22 mouse cellular contexts compared by ENCODE assay signal in genomic region chr4:130999744-131000527, GRCm38 (mm10). TPM values are rescaled to one million over a fixed set of nuclear protein-coding genes. Genes with fewer than 3 reads are reported as not detected.
DNase-seq lines count a peak whose midpoint lies in the region; ATAC-seq and TF ChIP-seq lines count a peak whose summit lies in the region.
"Had no signal": no experiment of that assay in that cellular context is flagged by ENCODE, and none has a peak within 500 bp of the region (broad histone marks: within the 10 kb centered on the region; RNA-seq: fewer than 3 reads in every experiment).

No protein-coding gene starts in this region.

- peak overlapping the region; percentile 73 for H3K27ac ChIP-seq in hindbrain, embryonic 13.5 days
- H3K27ac ChIP-seq in hindbrain, postnatal 0 days, result no peak overlapping the region
- no peak overlapping the region for H3K27ac ChIP-seq in CH12.LX (ENCODE audit: insufficient read depth, low read depth)
- H3K27ac ChIP-seq in midbrain, postnatal 0 days (ENCODE audit: low read depth, low read length), result no peak overlapping the region
- H3K27ac ChIP-seq: embryonic facial prominence, embryonic 13.5 days; limb, embryonic 12.5 days; liver, embryonic 13.5 days; lung, embryonic 15.5 days; macrophage; midbrain, embryonic 12.5 days had no signal

- ATAC-seq in hindbrain, embryonic 13.5 days (ENCODE audit: low FRiP score), result no peak
- no peak for ATAC-seq in hindbrain, postnatal 0 days
- ATAC-seq in midbrain, postnatal 0 days (ENCODE audit: low FRiP score), result no peak
- ATAC-seq: activated CD4-positive, CD25-positive, alpha-beta regulatory T cell, adult 4 months; intestine, postnatal 0 days had no signal

- no peaks in the 10 kb centered on the region for H3K79me2 ChIP-seq in CH12.LX (replicated peaks; ENCODE audit: control insufficient read depth, extremely low read depth, insufficient read depth, poor library complexity, severe bottlenecking)

- no peak overlapping the region for H3K4me2 ChIP-seq in hindbrain, embryonic 13.5 days
- no peak overlapping the region for H3K4me2 ChIP-seq in hindbrain, postnatal 0 days (ENCODE audit: low read depth, low read length)
- H3K4me2 ChIP-seq in CH12.LX (ENCODE audit: insufficient read depth, low read depth, poor library complexity, severe bottlenecking), result no peak overlapping the region
- H3K4me2 ChIP-seq in midbrain, postnatal 0 days (ENCODE audit: low read depth, low read length, poor library complexity, severe bottlenecking), result no peak overlapping the region
- H3K4me2 ChIP-seq: embryonic facial prominence, embryonic 13.5 days; limb, embryonic 12.5 days; liver, embryonic 13.5 days; lung, embryonic 15.5 days; midbrain, embryonic 12.5 days had no signal

- H3K9ac ChIP-seq in hindbrain, embryonic 13.5 days, result no peak overlapping the region
- H3K9ac ChIP-seq in hindbrain, postnatal 0 days (replicated peaks; ENCODE audit: low read length), result no peak overlapping the region
- H3K9ac ChIP-seq in CH12.LX (ENCODE audit: insufficient read depth, low read depth), result no peak overlapping the region
- H3K9ac ChIP-seq in midbrain, postnatal 0 days (replicated peaks; ENCODE audit: low read length, poor library complexity, severe bottlenecking), result no peak overlapping the region
- H3K9ac ChIP-seq: embryonic facial prominence, embryonic 13.5 days; limb, embryonic 12.5 days; liver, embryonic 13.5 days; lung, embryonic 15.5 days; midbrain, embryonic 12.5 days had no signal

- no peak overlapping the region for H3K4me3 ChIP-seq in hindbrain, embryonic 13.5 days
- no peak overlapping the region for H3K4me3 ChIP-seq in hindbrain, postnatal 0 days (ENCODE audit: low read length)
- H3K4me3 ChIP-seq in CH12.LX (replicated peaks in 1 of 3; ENCODE audit: low read depth in 2 of 3, low read length in 2 of 3, poor library complexity in 1 of 3), result no peak overlapping the region
- no peak overlapping the region for H3K4me3 ChIP-seq in midbrain, postnatal 0 days (ENCODE audit: low read depth, low read length)
- no peak overlapping the region for H3K4me3 ChIP-seq in lung, adult 2 months (replicated peaks; ENCODE audit: extremely low read depth, low read depth, low read length)
- H3K4me3 ChIP-seq: embryonic facial prominence, embryonic 13.5 days; limb, embryonic 12.5 days; liver, embryonic 13.5 days; lung, embryonic 15.5 days; midbrain, embryonic 12.5 days had no signal

- TF ChIP-seq EP300 in CH12.LX (IDR thresholded peaks at IDR 0.05; ENCODE audit: low read length), result no peak

- dilution Hi-C loops in CH12.LX (cut with MboI; ENCODE audit: extremely low pct_ligation_motif_present, extremely low pct_unique_long_range_greater_than_20kb, low sequenced_read_pairs), result no loop called here

- TF ChIP-seq CTCF in hindbrain, postnatal 0 days (IDR thresholded peaks at IDR 0.05; ENCODE audit: low read depth), result no peak
- no peak for TF ChIP-seq CTCF in CH12.LX (conservative IDR thresholded peaks at IDR 0.05 in 1 of 2, IDR thresholded peaks at IDR 0.05 in 1 of 2; ENCODE audit: low read depth in 2 of 2, low read length in 2 of 2)
- no peak for TF ChIP-seq CTCF in brain, embryonic 14.5 days (IDR thresholded peaks at IDR 0.05; ENCODE audit: borderline replicate concordance, extremely low read depth, insufficient read depth, insufficient read length)
- no peak for TF ChIP-seq CTCF in midbrain, postnatal 0 days (IDR thresholded peaks at IDR 0.05)
- no peak for TF ChIP-seq CTCF in lung, adult 2 months (IDR thresholded peaks at IDR 0.05; ENCODE audit: insufficient read depth, low read length)

- no peaks in the 10 kb centered on the region for H3K36me3 ChIP-seq in hindbrain, embryonic 13.5 days
- no peaks in the 10 kb centered on the region for H3K36me3 ChIP-seq in hindbrain, postnatal 0 days (ENCODE audit: insufficient read depth, low read length)
- H3K36me3 ChIP-seq in CH12.LX (replicated peaks in 1 of 2; ENCODE audit: control insufficient read depth in 1 of 2, insufficient read depth in 1 of 2, low read length in 1 of 2), result no peaks in the 10 kb centered on the region
- H3K36me3 ChIP-seq in midbrain, postnatal 0 days (ENCODE audit: insufficient read depth, low read length), result no peaks in the 10 kb centered on the region
- H3K36me3 ChIP-seq: embryonic facial prominence, embryonic 13.5 days; limb, embryonic 12.5 days; liver, embryonic 13.5 days; lung, embryonic 15.5 days; midbrain, embryonic 12.5 days had no signal

- no peak for DNase-seq in hindbrain, postnatal 0 days (ENCODE audit: low spot score)
- DNase-seq in CH12.LX (ENCODE audit: extremely low read depth), result no peak
- peak; percentile 55 for DNase-seq in brain, embryonic 14.5 days (ENCODE audit: low read depth)
- peak; percentile 30 for DNase-seq in midbrain, postnatal 0 days (ENCODE audit: low spot score)
- DNase-seq in spleen, adult 18-20 months, result no peak
- DNase-seq in lung, adult 2 months, result no peak
- DNase-seq: adrenal gland, postnatal 14 days; cerebellum, adult 11 months; cerebellum, postnatal 14 days; gastrocnemius, postnatal 36 days; liver, embryonic 13.5 days; thymus, postnatal 4 days had no signal

- H3K4me1 ChIP-seq in hindbrain, embryonic 13.5 days (replicated peaks), result peaks cover 26% of the 10 kb centered on the region
- H3K4me1 ChIP-seq in hindbrain, postnatal 0 days (ENCODE audit: insufficient read depth, low read length), result no peaks in the 10 kb centered on the region
- no peaks in the 10 kb centered on the region for H3K4me1 ChIP-seq in CH12.LX (ENCODE audit: control insufficient read depth in 1 of 2, insufficient read depth in 2 of 2)
- H3K4me1 ChIP-seq in midbrain, postnatal 0 days (ENCODE audit: insufficient read depth, low read length), result no peaks in the 10 kb centered on the region
- H3K4me1 ChIP-seq in lung, adult 2 months (ENCODE audit: control insufficient read depth, insufficient read depth, low read length), result no peaks in the 10 kb centered on the region
- H3K4me1 ChIP-seq: embryonic facial prominence, embryonic 13.5 days; limb, embryonic 12.5 days; liver, embryonic 13.5 days; lung, embryonic 15.5 days had no signal

- no peaks in the 10 kb centered on the region; the same call in 1 of the 2 replicates for H3K9me3 ChIP-seq in hindbrain, embryonic 13.5 days
- peaks cover 3% of the 10 kb centered on the region; the same call in 1 of the 2 replicates for H3K9me3 ChIP-seq in hindbrain, postnatal 0 days (ENCODE audit: low read length)
- peaks cover 15% of the 10 kb centered on the region for H3K9me3 ChIP-seq in CH12.LX (replicated peaks; ENCODE audit: low read length)
- no peaks in the 10 kb centered on the region for H3K9me3 ChIP-seq in midbrain, postnatal 0 days (ENCODE audit: low read length)
- H3K9me3 ChIP-seq: liver, embryonic 13.5 days; lung, embryonic 15.5 days had no signal

- no peak for TF ChIP-seq POLR2A in CH12.LX (IDR thresholded peaks at IDR 0.05; ENCODE audit: low read depth, low read length)
- TF ChIP-seq POLR2A in brain, embryonic 14.5 days (IDR thresholded peaks at IDR 0.05; ENCODE audit: borderline replicate concordance, extremely low read depth, insufficient read depth, insufficient read length, poor library complexity, severe bottlenecking), result no peak
- TF ChIP-seq POLR2A in lung, adult 2 months (IDR thresholded peaks at IDR 0.05; ENCODE audit: borderline replicate concordance, extremely low read depth, low read depth, low read length), result no peak

- TF ChIP-seq RAD21 in CH12.LX (IDR thresholded peaks at IDR 0.05; ENCODE audit: low read depth, low read length), result no peak

- in situ Hi-C loops in CH12.LX (cut with MboI; ENCODE audit: low pct_ligation_motif_present, low pct_unique_long_range_greater_than_20kb, low sequenced_read_pairs), result no loop called here

- 66% methylated on average over 5 of the region's 5 CpGs for WGBS in hindbrain, embryonic 13.5 days
- WGBS in hindbrain, postnatal 0 days, result 55% methylated on average over 5 of the region's 5 CpGs
- WGBS in midbrain, postnatal 0 days, result 68% methylated on average over 5 of the region's 5 CpGs
- WGBS in lung, adult 2 months, result 73% methylated on average over 5 of the region's 5 CpGs

- H3K27me3 ChIP-seq in hindbrain, embryonic 13.5 days, result no peaks in the 10 kb centered on the region
- no peaks in the 10 kb centered on the region for H3K27me3 ChIP-seq in hindbrain, postnatal 0 days (ENCODE audit: insufficient read depth, low read length)
- peaks cover 85% of the 10 kb centered on the region for H3K27me3 ChIP-seq in CH12.LX (replicated peaks)
- H3K27me3 ChIP-seq in midbrain, postnatal 0 days (ENCODE audit: insufficient read depth, low read length), result no peaks in the 10 kb centered on the region
- H3K27me3 ChIP-seq: embryonic facial prominence, embryonic 13.5 days; limb, embryonic 12.5 days; liver, embryonic 13.5 days; lung, embryonic 15.5 days had no signal

TF ChIP-seq in CH12.LX, 34 proteins besides CTCF, POLR2A, EP300 and RAD21:
- TF ChIP-seq ELF1 (IDR thresholded peaks at IDR 0.05; ENCODE audit: low read depth, low read length) (no peak), USF2 (conservative IDR thresholded peaks at IDR 0.05; ENCODE audit: low read depth, low read length) (peak; percentile 41; the same call in 1 of the 2 replicates), USF1 (IDR thresholded peaks at IDR 0.05; ENCODE audit: low read depth, low read length) (peak; percentile 35; the same call in 1 of the 2 replicates)

RNA-seq across cellular contexts. Expression of gene Matn1, which starts 55.8 kb away (rescaled TPM):
- polyA plus RNA-seq in hindbrain, embryonic 13.5 days (2015; fragmentation: Nextera tagmentation; extraction: Ambion mirVana), result 0.71 and 1.9 TPM in 2 replicates
- 0.26 and 0.90 TPM in 2 replicates for total RNA-seq in hindbrain, postnatal 0 days (2014; rRNA removed)
- 0.71 and 1.2 TPM in 2 replicates for polyA plus RNA-seq in hindbrain, postnatal 0 days (2015; fragmentation: Nextera tagmentation; extraction: Ambion mirVana)
- total RNA-seq in CH12.LX (2012; rRNA removed) (1.8 and 3.5 TPM in 2 replicates), CH12.LX (2014; rRNA removed) (0.30 and 0.52 TPM in 2 replicates)
- 0.37 and 0.76 TPM in 2 replicates for polyA plus RNA-seq in CH12.LX (2012; ENCODE audit: insufficient read length, low read depth)
- polyA plus RNA-seq in brain, embryonic 14.5 days (2012; rRNA removed), result 0.29 and 0.81 TPM in 2 replicates
- 0.38 TPM in 1 of 2 replicates, not detected in the other for total RNA-seq in midbrain, postnatal 0 days (2014; rRNA removed)
- 0.20 and 0.27 TPM in 2 replicates for polyA plus RNA-seq in midbrain, postnatal 0 days (2015; fragmentation: Nextera tagmentation; extraction: Ambion mirVana)
- 0.14 TPM in 1 of 2 replicates, not detected in the other for polyA plus RNA-seq in lung, adult 2 months (2012; rRNA removed)
- total RNA-seq: adrenal gland, postnatal 14 days; gastrocnemius, postnatal 36 days; hematopoietic stem cell, adult 5-6 weeks had no signal
- polyA plus RNA-seq: C2C12; intestine, postnatal 0 days had no signal

Comparison
In these comparisons a context has a peak if more than half of its experiments do, and no peak if none do; other contexts are left out.
1. DNase-seq: peak in brain, embryonic 14.5 days (single experiment) and midbrain, postnatal 0 days (single experiment); none in hindbrain, postnatal 0 days (single experiment), CH12.LX (single experiment), spleen, adult 18-20 months (0 of 2) and lung, adult 2 months (single experiment).